Mouse (Mus musculus): ENCODE data around the gene Lrpprc. TPM values are rescaled to one million over a fixed set of nuclear protein-coding genes. Genes with fewer than 3 reads are reported as not detected.

Lrpprc gene
- polyA plus RNA-seq, 1 experiment from 2014 or later: 36.2 TPM

DNA sequence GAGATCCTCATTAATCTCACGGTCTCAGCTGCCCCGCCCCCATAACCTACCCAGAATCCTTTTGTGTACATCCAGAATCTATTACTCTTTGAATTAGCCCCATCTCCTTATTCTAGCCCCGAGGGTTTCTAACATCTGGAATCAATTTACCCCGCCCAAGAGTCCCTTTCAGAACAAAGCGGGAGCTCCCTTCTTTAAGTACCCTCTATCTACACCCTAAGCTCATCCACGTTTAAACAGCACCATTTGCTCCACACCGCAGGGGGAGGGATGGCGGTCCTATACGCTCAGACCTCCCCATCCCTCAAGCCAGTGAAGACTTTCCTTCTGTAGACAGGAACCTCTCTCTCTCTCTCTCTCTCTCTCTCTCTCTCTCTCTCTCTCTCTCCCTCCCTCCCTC is 53.9 kb downstream of the Lrpprc start:
- Histone ChIP-seq H3K4me1 (peaks cover 10% of the 10 kb centered on the region; the same call in 1 of the 2 replicates), H3K9me3 (no peaks in the 10 kb centered on the region), H3K36me3 (no peaks in the 10 kb centered on the region), H3K4me3 (no peak overlapping the region), H3K27ac (no peak overlapping the region), H3K4me2 (no peak overlapping the region), H3K27me3 (no peaks in the 10 kb centered on the region), H3K9ac (no peak overlapping the region)
- no peak for ATAC-seq (ENCODE audit: insufficient number of reproducible peaks, low FRiP score, low TSS enrichment, low read depth)
- WGBS: 31% methylated on average over 9 of the region's 9 CpGs

GRCm38 (mm10) chr17:84732612-84733011 is 58.0 kb downstream of the Lrpprc start:
- ATAC-seq (ENCODE audit: insufficient number of reproducible peaks, low FRiP score, low TSS enrichment, low read depth): no peak
- Histone ChIP-seq H3K27ac (no peak overlapping the region), H3K27me3 (no peaks in the 10 kb centered on the region), H3K4me1 (peaks cover 1% of the 10 kb centered on the region; the same call in 1 of the 2 replicates), H3K9me3 (no peaks in the 10 kb centered on the region), H3K4me3 (no peak overlapping the region), H3K9ac (no peak overlapping the region), H3K4me2 (no peak overlapping the region), H3K36me3 (peaks cover 17% of the 10 kb centered on the region)
- 88% methylated on average over 8 of the region's 8 CpGs for WGBS

GRCm38 (mm10) chr17:84731361-84731760 is 59.2 kb downstream of the Lrpprc start:
- ATAC-seq (ENCODE audit: insufficient number of reproducible peaks, low FRiP score, low TSS enrichment, low read depth): no peak
- H3K9me3 ChIP-seq: no peaks in the 10 kb centered on the region
- H3K4me3 ChIP-seq: no peak overlapping the region
- peaks cover 17% of the 10 kb centered on the region for H3K36me3 ChIP-seq
- no peak overlapping the region for H3K9ac ChIP-seq
- WGBS: 85% methylated on average over 12 of the region's 12 CpGs
- no peaks in the 10 kb centered on the region for H3K27me3 ChIP-seq
- no peak overlapping the region for H3K27ac ChIP-seq
- H3K4me1 ChIP-seq: no peaks in the 10 kb centered on the region
- H3K4me2 ChIP-seq: no peak overlapping the region

GRCm38 (mm10) chr17:84729140-84729539 is 61.4 kb downstream of the Lrpprc start:
- Histone ChIP-seq H3K27me3 (no peaks in the 10 kb centered on the region), H3K27ac (no peak overlapping the region), H3K4me3 (no peak overlapping the region), H3K4me2 (no peak overlapping the region), H3K9ac (no peak overlapping the region), H3K36me3 (peaks cover 31% of the 10 kb centered on the region), H3K9me3 (no peaks in the 10 kb centered on the region), H3K4me1 (no peaks in the 10 kb centered on the region)
- no peak for ATAC-seq (ENCODE audit: insufficient number of reproducible peaks, low FRiP score, low TSS enrichment, low read depth)
- WGBS: 91% methylated on average over 5 of the region's 5 CpGs

GRCm38 (mm10) chr17:84728201-84728911 is 62.2 kb downstream of the Lrpprc start:
- Histone ChIP-seq H3K4me1 (no peaks in the 10 kb centered on the region), H3K27ac (no peak overlapping the region), H3K9ac (no peak overlapping the region), H3K9me3 (no peaks in the 10 kb centered on the region), H3K4me2 (no peak overlapping the region), H3K27me3 (no peaks in the 10 kb centered on the region), H3K36me3 (peaks cover 36% of the 10 kb centered on the region), H3K4me3 (no peak overlapping the region)
- 83% methylated on average over 1 of the region's 1 CpGs for WGBS
- no peak for ATAC-seq (ENCODE audit: insufficient number of reproducible peaks, low FRiP score, low TSS enrichment, low read depth)

DNA sequence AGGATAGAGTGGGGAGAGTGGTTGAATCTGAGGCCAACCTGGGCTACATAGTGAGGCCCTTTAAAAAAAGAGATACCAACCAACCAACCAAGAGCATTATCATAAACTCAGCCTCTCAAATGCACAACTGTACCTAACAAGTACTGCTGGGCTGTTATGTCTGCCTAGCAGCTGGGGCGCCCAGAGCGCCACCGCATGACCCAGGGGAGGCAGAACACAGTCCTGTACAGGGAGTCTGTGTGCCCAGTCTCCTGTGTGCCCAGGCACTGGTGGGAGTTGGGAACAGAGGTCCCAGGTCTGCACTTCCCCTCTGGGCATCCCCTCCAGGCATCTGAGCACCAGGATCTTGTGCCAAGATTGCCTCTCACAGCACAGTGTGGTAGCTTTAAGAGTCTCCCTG is 65.4 kb downstream of the Lrpprc start:
- WGBS: 100% methylated on average over 3 of the region's 3 CpGs
- no peak overlapping the region for H3K4me3 ChIP-seq
- ATAC-seq (ENCODE audit: insufficient number of reproducible peaks, low FRiP score, low TSS enrichment, low read depth): peak; percentile 71; the same call in 1 of the 2 replicates
- no peaks in the 10 kb centered on the region for H3K9me3 ChIP-seq
- no peak overlapping the region for H3K4me2 ChIP-seq
- peaks cover 41% of the 10 kb centered on the region for H3K36me3 ChIP-seq
- no peak overlapping the region for H3K27ac ChIP-seq
- H3K9ac ChIP-seq: no peak overlapping the region
- no peaks in the 10 kb centered on the region for H3K27me3 ChIP-seq
- H3K4me1 ChIP-seq: no peaks in the 10 kb centered on the region

DNA sequence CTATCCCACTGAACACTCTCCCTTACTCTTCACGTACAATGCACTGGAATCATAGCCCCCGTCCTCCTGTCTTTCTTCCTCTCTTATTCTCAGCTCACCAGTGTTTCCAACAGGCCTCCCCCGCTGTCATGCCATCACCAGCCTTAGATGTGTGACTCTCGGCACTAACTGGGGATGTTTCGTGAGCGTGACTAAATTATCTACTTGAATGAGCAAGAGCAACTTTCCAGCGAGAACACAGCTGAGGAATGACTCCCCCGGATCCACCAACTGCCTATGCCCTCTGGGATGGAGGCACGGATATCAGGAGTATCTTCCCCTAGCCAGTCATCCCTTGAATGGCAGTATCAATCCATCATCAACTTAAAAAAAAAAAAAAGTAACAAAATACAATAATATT is 66.6 kb downstream of the Lrpprc start:
- Histone ChIP-seq H3K4me3 (no peak overlapping the region), H3K36me3 (peaks cover 39% of the 10 kb centered on the region), H3K4me2 (no peak overlapping the region), H3K9ac (no peak overlapping the region), H3K27ac (no peak overlapping the region), H3K9me3 (no peaks in the 10 kb centered on the region), H3K4me1 (no peaks in the 10 kb centered on the region), H3K27me3 (no peaks in the 10 kb centered on the region)
- 90% methylated on average over 9 of the region's 9 CpGs for WGBS
- no peak for ATAC-seq (ENCODE audit: insufficient number of reproducible peaks, low FRiP score, low TSS enrichment, low read depth)

DNA sequence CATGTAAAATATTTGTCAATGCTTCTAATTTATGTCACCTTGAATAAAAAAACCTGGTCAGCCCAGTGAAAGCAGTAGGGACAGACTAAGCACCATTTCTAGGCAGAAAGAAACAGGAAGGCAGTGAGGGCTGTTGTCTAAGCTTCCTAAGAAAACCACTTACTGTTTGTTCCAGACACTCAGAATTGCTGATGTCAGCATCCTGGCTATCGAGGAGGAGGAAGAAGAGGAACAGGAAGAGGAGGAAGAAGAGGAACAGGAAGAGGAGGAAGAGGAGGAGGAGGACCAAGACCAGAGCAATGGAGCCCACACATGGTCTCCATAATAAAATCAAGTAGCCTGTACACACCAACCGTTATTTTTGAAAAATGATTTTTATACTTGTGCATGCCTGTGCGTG is 71.5 kb downstream of the Lrpprc start:
- Histone ChIP-seq H3K4me2 (no peak overlapping the region), H3K27ac (no peak overlapping the region), H3K36me3 (peaks cover 28% of the 10 kb centered on the region), H3K4me3 (no peak overlapping the region), H3K9ac (no peak overlapping the region), H3K27me3 (no peaks in the 10 kb centered on the region), H3K9me3 (no peaks in the 10 kb centered on the region), H3K4me1 (no peaks in the 10 kb centered on the region)
- ATAC-seq (ENCODE audit: insufficient number of reproducible peaks, low FRiP score, low TSS enrichment, low read depth): no peak
- WGBS: 83% methylated on average over 3 of the region's 3 CpGs

- no peak overlapping the region for H3K27ac ChIP-seq
Measured at GRCm38 (mm10) chr17:84717416-84717815, 73.2 kb downstream of the Lrpprc start.

DNA sequence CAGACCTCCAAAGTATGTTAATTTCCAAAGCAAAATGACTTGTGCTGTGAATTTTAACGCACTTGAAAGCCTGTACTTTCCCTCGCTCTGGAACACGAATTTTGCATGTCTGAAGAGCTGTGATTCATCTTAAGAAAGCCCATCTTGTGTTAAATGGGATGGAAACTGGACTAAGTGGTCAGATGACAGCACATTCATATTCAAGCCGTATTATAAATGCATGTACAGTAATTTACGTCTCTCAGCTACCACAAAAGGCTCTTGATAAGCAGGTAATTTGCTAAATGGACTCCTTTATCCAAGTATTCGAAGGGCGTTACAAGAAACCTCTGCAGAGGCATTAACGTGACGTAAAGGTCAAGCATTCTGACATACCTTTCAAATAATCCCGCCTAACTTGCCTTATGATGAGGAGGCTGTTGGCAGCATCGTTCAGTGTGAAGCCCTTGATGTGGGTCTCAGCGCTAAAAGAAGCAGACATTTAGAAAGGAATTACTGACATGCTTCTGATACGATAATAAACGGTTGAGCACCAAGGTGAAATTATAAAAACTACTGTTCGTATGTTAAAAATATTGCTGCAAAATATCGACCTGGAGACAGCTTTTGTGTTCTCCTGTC is 74.2 kb downstream of the Lrpprc start:
- no peaks in the 10 kb centered on the region for H3K27me3 ChIP-seq
- no peak overlapping the region for H3K27ac ChIP-seq
- no peaks in the 10 kb centered on the region for H3K9me3 ChIP-seq
- no peak overlapping the region for H3K9ac ChIP-seq
- H3K36me3 ChIP-seq: peaks cover 15% of the 10 kb centered on the region
- H3K4me1 ChIP-seq: no peaks in the 10 kb centered on the region
- H3K4me2 ChIP-seq: no peak overlapping the region
- no peak for ATAC-seq (ENCODE audit: insufficient number of reproducible peaks, low FRiP score, low TSS enrichment, low read depth)
- 79% methylated on average over 16 of the region's 16 CpGs for WGBS
- H3K4me3 ChIP-seq: no peak overlapping the region

More at GRCm38 (mm10) chr17:84717416-84717815, 73.2 kb downstream of the Lrpprc start:
- Histone ChIP-seq H3K27me3 (no peaks in the 10 kb centered on the region), H3K4me2 (no peak overlapping the region), H3K4me3 (no peak overlapping the region), H3K9me3 (no peaks in the 10 kb centered on the region), H3K9ac (no peak overlapping the region), H3K36me3 (peaks cover 22% of the 10 kb centered on the region), H3K4me1 (no peaks in the 10 kb centered on the region)
- WGBS: 60% methylated on average over 5 of the region's 5 CpGs
- no peak for ATAC-seq (ENCODE audit: insufficient number of reproducible peaks, low FRiP score, low TSS enrichment, low read depth)

DNA sequence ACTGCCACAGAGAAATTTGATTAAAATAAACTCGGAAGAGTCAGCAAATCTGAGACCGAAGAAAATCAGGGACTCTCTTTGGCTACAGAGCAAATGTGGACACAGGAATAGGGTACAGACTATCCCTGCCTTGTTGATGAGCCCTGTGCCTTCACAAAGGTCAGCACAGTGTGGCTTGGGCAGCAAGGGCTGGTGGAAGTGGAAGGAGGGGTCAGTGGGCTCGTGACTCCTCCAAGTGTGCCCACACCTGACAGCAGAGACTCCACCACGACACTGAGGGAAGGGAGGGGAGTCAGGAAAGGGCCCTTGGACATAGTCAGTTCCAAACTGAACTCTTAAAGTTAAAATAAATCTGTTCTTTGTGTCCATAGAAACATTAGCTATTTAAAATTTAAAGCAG is 75.7 kb downstream of the Lrpprc start:
- H3K27ac ChIP-seq: no peak overlapping the region
- no peak for ATAC-seq (ENCODE audit: insufficient number of reproducible peaks, low FRiP score, low TSS enrichment, low read depth)
- no peak overlapping the region for H3K9ac ChIP-seq
- WGBS: 65% methylated on average over 4 of the region's 4 CpGs
- no peaks in the 10 kb centered on the region for H3K9me3 ChIP-seq
- no peak overlapping the region for H3K4me2 ChIP-seq
- peaks cover 15% of the 10 kb centered on the region for H3K36me3 ChIP-seq
- no peaks in the 10 kb centered on the region for H3K4me1 ChIP-seq
- H3K27me3 ChIP-seq: no peaks in the 10 kb centered on the region
- H3K4me3 ChIP-seq: no peak overlapping the region

DNA sequence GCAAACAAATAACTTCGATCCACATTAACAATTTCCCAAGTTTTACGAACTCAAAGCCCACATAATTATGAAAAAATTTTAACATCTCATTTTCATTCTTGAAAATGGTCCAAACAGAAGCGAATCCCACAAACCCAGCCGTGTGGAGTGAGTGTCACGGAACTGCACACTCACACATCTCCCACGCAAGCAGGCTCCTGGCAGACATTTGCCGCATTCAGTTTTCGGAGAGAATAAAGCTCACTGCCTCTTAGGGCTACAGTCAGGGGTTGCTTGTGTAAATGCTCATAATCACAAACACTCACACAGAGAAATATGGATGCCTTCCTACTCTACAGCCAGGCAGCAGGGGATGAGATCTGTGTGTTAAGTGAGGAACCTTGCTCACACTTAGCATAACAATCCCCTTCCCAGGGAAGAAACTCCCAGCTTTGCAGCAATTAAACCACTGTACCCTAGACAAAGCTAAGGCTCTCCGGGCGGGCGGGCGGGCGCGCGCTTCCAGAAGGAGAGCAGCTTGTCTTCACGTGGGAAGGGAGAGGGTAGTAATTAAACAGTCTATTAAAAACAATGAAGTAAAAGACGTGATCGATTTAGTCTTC is 76.9 kb downstream of the Lrpprc start:
- no peaks in the 10 kb centered on the region for H3K27me3 ChIP-seq
- no peak overlapping the region for H3K27ac ChIP-seq
- no peak for ATAC-seq (ENCODE audit: insufficient number of reproducible peaks, low FRiP score, low TSS enrichment, low read depth)
- H3K9me3 ChIP-seq: no peaks in the 10 kb centered on the region
- peaks cover 25% of the 10 kb centered on the region for H3K36me3 ChIP-seq
- H3K4me1 ChIP-seq: no peaks in the 10 kb centered on the region
- no peak overlapping the region for H3K4me2 ChIP-seq
- H3K9ac ChIP-seq: no peak overlapping the region
- WGBS: 88% methylated on average over 18 of the region's 18 CpGs
- no peak overlapping the region for H3K4me3 ChIP-seq
